Mouse (Mus musculus): ENCODE measurements around the gene Camk2d.

DNA sequence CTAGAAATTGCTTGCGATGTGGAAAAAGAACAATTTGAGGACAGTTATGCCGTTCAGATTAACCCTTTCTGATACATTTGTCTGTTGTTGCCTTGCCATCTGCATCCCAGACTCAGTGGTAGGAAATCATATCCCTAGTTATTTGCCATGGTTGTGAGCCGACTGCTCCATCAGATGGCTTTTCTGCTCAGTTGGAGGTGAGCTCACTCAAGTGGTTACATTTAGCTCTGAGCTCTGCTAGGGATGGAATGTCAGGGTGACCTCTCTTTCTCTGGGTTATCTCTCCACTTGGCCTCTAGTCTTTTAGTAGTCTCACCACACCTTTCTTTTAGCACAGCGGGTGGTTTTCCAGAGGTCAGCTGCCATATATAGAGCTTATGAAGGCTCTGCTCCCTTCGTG is 127.4 kb downstream of the Camk2d start:
- TF ChIP-seq ZNF384 (IDR thresholded peaks at IDR 0.05; ENCODE audit: low read depth, low read length) (no peak), HCFC1 (IDR thresholded peaks at IDR 0.05; ENCODE audit: borderline replicate concordance, insufficient read depth, low read length) (no peak), MAFK (IDR thresholded peaks at IDR 0.05; ENCODE audit: insufficient read depth, low read depth, low read length) (no peak)
